Mouse (Mus musculus) kidney, embryonic 14.5 days (tissue): ENCODE data around the gene Ttc8. TPM values are rescaled to one million over a fixed set of nuclear protein-coding genes. Genes with fewer than 3 reads are reported as not detected.
A peak's percentile ranks its signal among the peaks of the same experiment; 100 is the strongest.

Experiments
- ATAC-seq: fragments of 200-750 bp; cut with Nextera tagmentation; 2 replicates; pipeline ENCODE4 v1.8.0; 2017; ENCODE audit warnings: moderate number of reproducible peaks, mild to moderate bottlenecking, moderate TSS enrichment, moderate library complexity; ENCODE audit not compliant: low FRiP score, low TSS enrichment
- H3K27ac ChIP-seq: fragments of 300-500 bp; sonication (generic); 2 replicates; pipeline ENCODE4 v1.5.1; 2014; ENCODE audit warnings: low read depth, mild to moderate bottlenecking, low read length, moderate library complexity, mixed read lengths
- H3K27me3 ChIP-seq: fragments of 300-500 bp; sonication (generic); 2 replicates; pipeline ENCODE4 v1.6.1; 2014; ENCODE audit warnings: mild to moderate bottlenecking, low read length; ENCODE audit not compliant: control insufficient read depth, insufficient read depth
- H3K36me3 ChIP-seq: fragments of 300-500 bp; sonication (generic); 2 replicates; pipeline ENCODE4 v1.6.1; 2014; ENCODE audit warnings: low read length, mixed read lengths; ENCODE audit not compliant: control insufficient read depth, insufficient read depth
- H3K4me1 ChIP-seq: fragments of 300-500 bp; sonication (generic); 2 replicates; pipeline ENCODE4 v1.6.1; 2014; ENCODE audit warnings: low read length, mixed read lengths; ENCODE audit not compliant: control insufficient read depth, insufficient read depth
- H3K4me2 ChIP-seq: fragments of 300-500 bp; sonication (generic); replicated peaks from 2 replicates; pipeline ENCODE4 v1.6.1; 2014; ENCODE audit warnings: low read depth, mild to moderate bottlenecking, low read length
- H3K4me3 ChIP-seq: fragments of 300-500 bp; sonication (generic); 2 replicates; pipeline ENCODE4 v1.5.1; 2014; ENCODE audit warnings: mild to moderate bottlenecking, low read length
- H3K9ac ChIP-seq: fragments of 300-500 bp; sonication (generic); 2 replicates; pipeline ENCODE4 v1.6.1; 2014; ENCODE audit warnings: low read depth, mild to moderate bottlenecking, low read length, moderate library complexity
- H3K9me3 ChIP-seq: fragments of 300-500 bp; sonication (generic); 2 replicates; pipeline ENCODE4 v1.6.1; 2016; ENCODE audit warnings: low read length; ENCODE audit not compliant: control insufficient read depth
- WGBS: fragments of 180-500 bp; shearing (Covaris S2); extraction: QIAGEN DNeasy Blood & Tissue Kit; methylation state at CpG from one replicate; pipeline ENCODE4 v1.1.7; 2014; 5-methylcytosine and 5-hydroxymethylcytosine counted together
- polyA plus RNA-seq: library from polyadenylated mRNA; unstranded; fragments of >200 nt; fragmentation: Nextera tagmentation; extraction: Ambion mirVana; gene quantifications from 2 replicates; pipeline ENCODE4 v1.2.1, GENCODE M21; 2014

Gene Ttc8
- polyA plus RNA-seq = 29.3 and 35.9 TPM in 2 replicates

- Histone ChIP-seq H3K4me3 (peak within 1 kb of the TSS; percentile 45), H3K36me3 (no peaks in the 10 kb centered on the region), H3K27me3 (no peaks in the 10 kb centered on the region), H3K27ac (no peak within 1 kb of the TSS; the same call in 1 of the 2 replicates), H3K4me1 (no peaks in the 10 kb centered on the region), H3K9ac (peak within 1 kb of the TSS; percentile 62), H3K9me3 (no peaks in the 10 kb centered on the region), H3K4me2 (peak within 1 kb of the TSS; percentile 51)
- peak; percentile 100 for ATAC-seq
- WGBS = under 1% methylated on average over 35 of the region's 35 CpGs
Measured at GRCm38 (mm10) chr12:98920194-98920991, at the start of gene Ttc8. Gene Ttc8, plus strand, starts transcription at chr12:98920574.

DNA sequence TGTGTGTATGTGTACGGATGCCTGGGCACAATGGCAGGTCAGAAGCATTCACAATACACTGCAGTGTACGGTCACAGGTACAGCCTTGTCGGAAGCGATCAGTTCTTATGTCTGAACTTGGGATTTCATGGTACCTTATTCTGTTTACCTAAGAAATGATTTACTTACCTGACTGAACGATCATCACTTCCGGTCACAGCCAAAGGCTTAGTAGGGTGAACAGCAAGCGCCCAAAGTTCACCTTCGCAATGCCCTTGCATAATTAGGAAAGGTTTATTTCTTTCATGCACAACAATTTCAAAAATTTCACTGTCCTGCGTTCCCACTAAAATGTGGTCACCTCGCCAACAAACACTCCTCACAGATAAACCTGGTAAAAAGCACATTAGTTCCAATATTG is 47.5 kb upstream of the Ttc8 start:
- WGBS = 90% methylated on average over 10 of the region's 10 CpGs

DNA sequence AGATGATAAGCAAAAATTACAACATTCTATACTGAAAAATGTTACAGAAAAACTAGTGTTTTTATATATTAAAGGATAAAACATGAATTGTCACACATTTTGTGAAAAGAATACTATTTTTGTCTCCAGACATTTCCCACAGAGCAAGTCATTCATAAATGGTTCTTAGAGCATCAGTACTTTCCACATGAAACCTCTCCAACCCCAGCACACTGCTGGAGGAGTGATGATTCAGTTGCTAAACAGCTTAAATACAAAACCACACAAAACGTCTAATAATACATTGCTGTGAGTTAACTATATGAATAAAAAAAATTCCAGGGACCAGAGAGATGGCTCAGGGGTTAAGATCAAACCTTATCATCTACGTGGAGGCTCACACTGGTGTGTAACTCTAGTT is 45.2 kb upstream of the Ttc8 start:
- Histone ChIP-seq H3K27me3 (no peaks in the 10 kb centered on the region), H3K9ac (no peak overlapping the region), H3K4me3 (no peak overlapping the region), H3K27ac (no peak overlapping the region), H3K4me1 (no peaks in the 10 kb centered on the region), H3K4me2 (no peak overlapping the region), H3K36me3 (no peaks in the 10 kb centered on the region), H3K9me3 (no peaks in the 10 kb centered on the region)
- no peak for ATAC-seq
- 66% methylated on average over 2 of the region's 2 CpGs for WGBS

More for the DNA sequence above, 47.5 kb upstream of the Ttc8 start:
- Histone ChIP-seq H3K9ac (no peak overlapping the region), H3K4me3 (no peak overlapping the region), H3K36me3 (no peaks in the 10 kb centered on the region), H3K4me1 (no peaks in the 10 kb centered on the region), H3K27me3 (no peaks in the 10 kb centered on the region), H3K4me2 (no peak overlapping the region), H3K27ac (no peak overlapping the region), H3K9me3 (no peaks in the 10 kb centered on the region)
- ATAC-seq = no peak

GRCm38 (mm10) chr12:98878693-98879092 is 41.7 kb upstream of the Ttc8 start:
- no peaks in the 10 kb centered on the region for H3K9me3 ChIP-seq
- no peaks in the 10 kb centered on the region for H3K36me3 ChIP-seq
- no peak overlapping the region for H3K4me2 ChIP-seq

DNA sequence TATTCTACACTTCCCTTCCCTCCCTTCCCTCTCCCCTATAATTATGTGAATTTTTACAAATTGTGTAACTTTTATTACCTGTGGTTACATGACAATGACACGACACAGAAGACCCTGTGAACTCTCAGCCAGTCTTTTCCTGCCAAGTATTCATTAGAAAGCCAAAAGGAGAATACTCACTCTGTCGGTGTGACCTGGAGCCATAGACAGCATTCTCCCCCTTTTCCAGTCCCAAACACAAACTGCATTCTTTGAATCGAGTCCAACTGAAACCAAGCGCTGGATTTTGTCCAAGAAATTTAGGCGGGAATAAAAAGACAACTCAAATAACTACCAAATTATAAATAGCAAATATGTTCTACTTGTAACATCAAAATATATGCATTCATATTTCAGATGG is 38.6 kb upstream of the Ttc8 start:
- Histone ChIP-seq H3K36me3 (no peaks in the 10 kb centered on the region), H3K9me3 (no peaks in the 10 kb centered on the region), H3K4me2 (no peak overlapping the region), H3K27me3 (no peaks in the 10 kb centered on the region), H3K4me3 (no peak overlapping the region), H3K27ac (no peak overlapping the region), H3K9ac (no peak overlapping the region), H3K4me1 (no peaks in the 10 kb centered on the region)
- WGBS = 63% methylated on average over 5 of the region's 5 CpGs
- no peak for ATAC-seq

More at GRCm38 (mm10) chr12:98878693-98879092, 41.7 kb upstream of the Ttc8 start:
- Histone ChIP-seq H3K27me3 (no peaks in the 10 kb centered on the region), H3K27ac (no peak overlapping the region), H3K9ac (no peak overlapping the region), H3K4me1 (no peaks in the 10 kb centered on the region), H3K4me3 (no peak overlapping the region)
- no peak for ATAC-seq
- WGBS = 86% methylated on average over 1 of the region's 1 CpGs

- 2% methylated on average over 1 of the region's 1 CpGs for WGBS
- Histone ChIP-seq H3K9me3 (no peaks in the 10 kb centered on the region), H3K4me1 (no peaks in the 10 kb centered on the region)
Measured at GRCm38 (mm10) chr12:98884515-98884914, 35.9 kb upstream of the Ttc8 start.

DNA sequence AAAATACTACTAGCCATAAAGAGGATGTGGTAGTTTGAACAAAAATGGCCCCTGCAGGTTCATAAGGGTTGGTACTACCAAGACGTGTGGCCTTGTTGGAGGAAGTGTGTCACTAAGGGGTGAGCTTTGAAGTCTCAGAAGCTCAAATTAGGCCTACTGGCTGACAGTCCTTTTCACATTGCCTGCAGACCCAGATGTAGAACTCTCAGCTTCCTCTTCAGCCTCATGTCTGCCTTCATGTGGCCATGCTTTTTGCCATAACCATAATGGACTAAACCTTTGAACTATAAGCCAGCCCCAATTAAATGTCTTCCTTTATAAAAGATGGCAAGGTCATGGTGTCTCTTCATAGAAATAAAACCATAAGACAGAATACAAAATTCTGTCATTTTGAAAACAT is 23.6 kb upstream of the Ttc8 start:
- Histone ChIP-seq H3K4me1 (no peaks in the 10 kb centered on the region), H3K27me3 (peaks cover 6% of the 10 kb centered on the region), H3K9ac (no peak overlapping the region), H3K36me3 (no peaks in the 10 kb centered on the region), H3K4me2 (no peak overlapping the region), H3K4me3 (no peak overlapping the region), H3K27ac (no peak overlapping the region), H3K9me3 (no peaks in the 10 kb centered on the region; the same call in 1 of the 2 replicates)
- ATAC-seq = no peak
- 42% methylated on average over 1 of the region's 1 CpGs for WGBS

More at GRCm38 (mm10) chr12:98884515-98884914, 35.9 kb upstream of the Ttc8 start:
- no peaks in the 10 kb centered on the region for H3K36me3 ChIP-seq
- no peak overlapping the region for H3K4me2 ChIP-seq
- H3K9ac ChIP-seq = no peak overlapping the region
- no peak overlapping the region for H3K4me3 ChIP-seq
- no peaks in the 10 kb centered on the region for H3K27me3 ChIP-seq
- no peak for ATAC-seq
- no peak overlapping the region for H3K27ac ChIP-seq

DNA sequence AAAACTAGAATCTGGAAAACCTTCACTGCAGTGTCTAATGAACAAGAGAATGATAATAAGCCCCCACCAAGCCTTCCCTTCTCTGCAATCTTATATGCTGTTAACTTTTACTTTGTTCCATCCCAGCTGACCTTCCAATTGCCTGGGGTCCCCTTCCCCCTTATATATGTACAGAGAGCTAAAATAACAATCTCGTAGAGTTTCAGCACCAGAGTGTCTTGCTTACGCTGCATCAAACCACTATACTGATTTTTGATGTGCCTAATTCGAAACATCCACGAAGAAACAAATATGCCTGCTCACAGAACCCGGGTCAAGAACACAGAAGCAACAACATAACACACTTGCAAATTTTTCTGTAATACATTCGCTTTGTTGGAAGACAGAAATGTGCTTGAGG is 20.7 kb upstream of the Ttc8 start:
- ATAC-seq = no peak
- 67% methylated on average over 6 of the region's 6 CpGs for WGBS

GRCm38 (mm10) chr12:98900341-98900880 is 20.0 kb upstream of the Ttc8 start:
- H3K9ac ChIP-seq = peak overlapping the region; percentile 61; the same call in 1 of the 2 replicates
- H3K9me3 ChIP-seq = no peaks in the 10 kb centered on the region
- H3K36me3 ChIP-seq = no peaks in the 10 kb centered on the region
- H3K27me3 ChIP-seq = peaks cover 6% of the 10 kb centered on the region
- H3K4me3 ChIP-seq = peak overlapping the region; percentile 72
- H3K27ac ChIP-seq = no peak overlapping the region
- WGBS = 3% methylated on average over 30 of the region's 31 CpGs
- H3K4me1 ChIP-seq = no peaks in the 10 kb centered on the region
- ATAC-seq = peak; percentile 40; the same call in 1 of the 2 replicates
- H3K4me2 ChIP-seq = peak overlapping the region; percentile 88

More for the DNA sequence above, 20.7 kb upstream of the Ttc8 start:
- no peaks in the 10 kb centered on the region for H3K9me3 ChIP-seq
- H3K9ac ChIP-seq = no peak overlapping the region
- H3K4me2 ChIP-seq = no peak overlapping the region; the same call in 1 of the 2 replicates
- H3K27me3 ChIP-seq = peaks cover 6% of the 10 kb centered on the region
- peak overlapping the region; percentile 72; the same call in 1 of the 2 replicates for H3K4me3 ChIP-seq
- no peaks in the 10 kb centered on the region for H3K36me3 ChIP-seq
- no peak overlapping the region for H3K27ac ChIP-seq
- no peaks in the 10 kb centered on the region for H3K4me1 ChIP-seq
